ENCODE assay signal across 11 mouse cellular contexts in the genomic region with DNA sequence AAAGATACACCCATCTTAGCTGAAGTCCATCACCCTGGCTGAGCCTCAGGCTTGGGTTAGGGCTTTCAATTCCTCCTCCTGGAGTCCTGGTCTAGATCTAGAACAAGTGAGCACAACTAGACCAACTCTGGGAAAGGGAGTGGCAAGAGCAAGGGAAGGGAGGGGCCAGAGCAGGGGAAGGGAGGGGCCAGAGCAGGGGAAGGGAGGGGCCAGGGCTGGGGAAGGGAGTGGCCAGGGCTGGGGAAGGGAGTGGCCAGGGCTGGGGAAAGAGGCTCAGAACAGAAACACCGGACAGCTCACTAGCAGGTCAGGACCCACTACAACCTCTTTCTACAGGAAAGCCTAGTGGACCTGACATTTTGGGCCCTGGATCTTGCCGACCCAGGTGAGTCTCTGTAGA. TPM values are rescaled to one million over a fixed set of nuclear protein-coding genes. Genes with fewer than 3 reads are reported as not detected.
DNase-seq lines count a peak whose midpoint lies in the region; ATAC-seq lines count a peak whose summit lies in the region.
"Had no signal": no experiment of that assay in that cellular context is flagged by ENCODE, and none has a peak within 500 bp of the region (broad histone marks: within the 10 kb centered on the region; RNA-seq: fewer than 3 reads in every experiment).

No protein-coding gene starts in this region.

- peak; percentile 37 to 52 for DNase-seq in lung, adult 18-20 months
- no peak for DNase-seq in lung, postnatal 25 days (ENCODE audit: low spot score)
- peak; percentile 22 for DNase-seq in c-Kit-negative CD71-positive TER-119-positive erythroid progenitor cells, embryonic 14.5 days (ENCODE audit: low read depth, low spot score)
- no peak for DNase-seq in ovary, postnatal 36 days (ENCODE audit: low spot score)
- no peak for DNase-seq in limb, embryonic 10.5 days (ENCODE audit: low spot score)
- DNase-seq: left cerebral cortex, postnatal 4 days; spleen, adult 18-20 months had no signal

- no peak overlapping the region for H3K27ac ChIP-seq in liver, embryonic 12.5 days
- H3K27ac ChIP-seq in stomach, embryonic 15.5 days = no peak overlapping the region
- no peak overlapping the region for H3K27ac ChIP-seq in limb, embryonic 10.5 days
- H3K27ac ChIP-seq in forebrain, embryonic 13.5 days = no peak overlapping the region
- H3K27ac ChIP-seq: embryonic facial prominence, embryonic 15.5 days had no signal

- peaks cover 41% of the 10 kb centered on the region for H3K27me3 ChIP-seq in liver, embryonic 12.5 days (replicated peaks)
- H3K27me3 ChIP-seq in stomach, embryonic 15.5 days (replicated peaks) = no peaks in the 10 kb centered on the region
- no peaks in the 10 kb centered on the region for H3K27me3 ChIP-seq in limb, embryonic 10.5 days (ENCODE audit: low read depth, poor library complexity, severe bottlenecking)
- no peaks in the 10 kb centered on the region for H3K27me3 ChIP-seq in forebrain, embryonic 13.5 days
- H3K27me3 ChIP-seq: embryonic facial prominence, embryonic 15.5 days had no signal

- H3K9ac ChIP-seq in liver, embryonic 12.5 days = no peak overlapping the region
- no peak overlapping the region for H3K9ac ChIP-seq in stomach, embryonic 15.5 days
- no peak overlapping the region for H3K9ac ChIP-seq in forebrain, embryonic 13.5 days
- H3K9ac ChIP-seq: embryonic facial prominence, embryonic 15.5 days had no signal

- H3K4me3 ChIP-seq in liver, embryonic 12.5 days = no peak overlapping the region
- no peak overlapping the region for H3K4me3 ChIP-seq in stomach, embryonic 15.5 days (replicated peaks)
- H3K4me3 ChIP-seq in limb, embryonic 10.5 days = no peak overlapping the region
- H3K4me3 ChIP-seq in forebrain, embryonic 13.5 days = no peak overlapping the region
- H3K4me3 ChIP-seq: embryonic facial prominence, embryonic 15.5 days had no signal

- no peaks in the 10 kb centered on the region for H3K9me3 ChIP-seq in liver, embryonic 12.5 days (replicated peaks)
- H3K9me3 ChIP-seq in stomach, embryonic 15.5 days = no peaks in the 10 kb centered on the region
- no peaks in the 10 kb centered on the region for H3K9me3 ChIP-seq in limb, embryonic 10.5 days (replicated peaks)
- H3K9me3 ChIP-seq in forebrain, embryonic 13.5 days (replicated peaks) = no peaks in the 10 kb centered on the region
- H3K9me3 ChIP-seq: embryonic facial prominence, embryonic 15.5 days had no signal

- H3K4me2 ChIP-seq in liver, embryonic 12.5 days = peak overlapping the region; percentile 17; the same call in 1 of the 2 replicates
- no peak overlapping the region for H3K4me2 ChIP-seq in stomach, embryonic 15.5 days
- no peak overlapping the region for H3K4me2 ChIP-seq in forebrain, embryonic 13.5 days
- H3K4me2 ChIP-seq: embryonic facial prominence, embryonic 15.5 days had no signal

- 0 out of 2 replicates have a peak, but pooled peaks cover 5% of the 10 kb centered on the region for H3K4me1 ChIP-seq in liver, embryonic 12.5 days
- 0 out of 2 replicates have a peak, but pooled peaks cover 3% of the 10 kb centered on the region for H3K4me1 ChIP-seq in stomach, embryonic 15.5 days
- peaks cover 23% of the 10 kb centered on the region for H3K4me1 ChIP-seq in limb, embryonic 10.5 days
- peaks cover 8% of the 10 kb centered on the region for H3K4me1 ChIP-seq in forebrain, embryonic 13.5 days
- H3K4me1 ChIP-seq: embryonic facial prominence, embryonic 15.5 days had no signal

- 24% methylated on average over 2 of the region's 2 CpGs for WGBS in liver, embryonic 12.5 days (ENCODE audit: insufficient replicate concordance)
- 27% methylated on average over 2 of the region's 2 CpGs for WGBS in stomach, embryonic 15.5 days
- WGBS in limb, embryonic 10.5 days = 39% methylated on average over 2 of the region's 2 CpGs
- WGBS in forebrain, embryonic 13.5 days = 42% methylated on average over 2 of the region's 2 CpGs

- ATAC-seq in liver, embryonic 12.5 days = peak; percentile 58; the same call in 1 of the 2 replicates
- peak; percentile 44; the same call in 1 of the 2 replicates for ATAC-seq in stomach, embryonic 15.5 days (ENCODE audit: insufficient read depth, low FRiP score, low read depth)
- no peak for ATAC-seq in forebrain, embryonic 13.5 days

- no peaks in the 10 kb centered on the region for H3K36me3 ChIP-seq in liver, embryonic 12.5 days
- H3K36me3 ChIP-seq in stomach, embryonic 15.5 days = no peaks in the 10 kb centered on the region
- no peaks in the 10 kb centered on the region for H3K36me3 ChIP-seq in limb, embryonic 10.5 days
- H3K36me3 ChIP-seq in forebrain, embryonic 13.5 days (ENCODE audit: poor library complexity, severe bottlenecking) = no peaks in the 10 kb centered on the region
- H3K36me3 ChIP-seq: embryonic facial prominence, embryonic 15.5 days had no signal

RNA-seq across cellular contexts. Expression of a gene that starts 42.9 kb away (rescaled TPM):
- polyA plus RNA-seq in liver, embryonic 12.5 days (2016; fragmentation: Nextera tagmentation; extraction: Ambion mirVana) = 3.7 and 4.2 TPM in 2 replicates
- 17.9 and 18.3 TPM in 2 replicates for polyA plus RNA-seq in stomach, embryonic 15.5 days (2015; fragmentation: Nextera tagmentation; extraction: Ambion mirVana)
- polyA plus RNA-seq in limb, embryonic 10.5 days (2016; fragmentation: Nextera tagmentation; extraction: Ambion mirVana) = 8.4 and 9.3 TPM in 2 replicates
- 33.2 and 42.1 TPM in 2 replicates for polyA plus RNA-seq in forebrain, embryonic 13.5 days (2015; fragmentation: Nextera tagmentation; extraction: Ambion mirVana)

Comparison
In these comparisons a context has a peak if more than half of its experiments do, and no peak if none do; other contexts are left out.
1. DNase-seq: peak in lung, adult 18-20 months (2 of 2) and c-Kit-negative CD71-positive TER-119-positive erythroid progenitor cells, embryonic 14.5 days (single experiment); none in lung, postnatal 25 days (single experiment), ovary, postnatal 36 days (single experiment) and limb, embryonic 10.5 days (single experiment).